In genomic region chr15:72134226-72134625, GRCm38 (mm10) we compare ENCODE assay signal across 21 mouse cellular contexts.
DNase-seq lines count a peak whose midpoint lies in the region; TF ChIP-seq lines count a peak whose summit lies in the region.
"Had no signal": no experiment of that assay in that cellular context is flagged by ENCODE, and none has a peak within 500 bp of the region (broad histone marks: within the 10 kb centered on the region; RNA-seq: fewer than 3 reads in every experiment).

No protein-coding gene starts in this region.

- no peaks in the 10 kb centered on the region for H3K27me3 ChIP-seq in myocyte (ENCODE audit: control insufficient read depth, insufficient read depth, insufficient read length)
- H3K27me3 ChIP-seq: embryonic facial prominence, embryonic 12.5 days; forebrain, embryonic 13.5 days; forebrain, embryonic 15.5 days had no signal

- no peaks in the 10 kb centered on the region for H3K79me2 ChIP-seq in myocyte (ENCODE audit: control insufficient read depth, insufficient read depth)

- peak; percentile 50 for DNase-seq in retina, adult 2 months (ENCODE audit: low read depth, low spot score)
- no peak for DNase-seq in retina, embryonic 14.5 days (ENCODE audit: low spot score)
- DNase-seq in MN1 (ENCODE audit: low spot score), result peak; percentile 58
- DNase-seq in retina, postnatal 7 days (ENCODE audit: low read depth, low spot score), result peak; percentile 11
- no peak for DNase-seq in kidney, adult 9 months
- DNase-seq in cerebellum, postnatal 14 days, result no peak
- DNase-seq in spleen, adult 18-20 months, result no peak
- DNase-seq: adrenal gland, adult 2 months; adrenal gland, postnatal 10 days; adrenal gland, postnatal 25 days; cerebellum, adult 11 months; cerebellum, adult 18-20 months; cerebellum, adult 8-10 months; cerebellum, adult 9-11 months; cerebellum, postnatal 25 days; forebrain, postnatal 0 days had no signal

- H3ac ChIP-seq in myocyte (ENCODE audit: control insufficient read depth, insufficient read length), result no peak overlapping the region

- H3K4me3 ChIP-seq in myocyte, result no peak overlapping the region
- H3K4me3 ChIP-seq: embryonic facial prominence, embryonic 10.5 days; embryonic facial prominence, embryonic 12.5 days; forebrain, embryonic 13.5 days; forebrain, embryonic 15.5 days had no signal

- no peak for TF ChIP-seq POLR2A in myocyte (IDR thresholded peaks at IDR 0.05; ENCODE audit: insufficient read length, low read depth)

- no peaks in the 10 kb centered on the region for H3K36me3 ChIP-seq in myocyte (ENCODE audit: control insufficient read depth, insufficient read depth)
- H3K36me3 ChIP-seq: embryonic facial prominence, embryonic 10.5 days; embryonic facial prominence, embryonic 12.5 days; forebrain, embryonic 15.5 days had no signal

- H3K4me2 ChIP-seq in myocyte (ENCODE audit: low read depth), result peak overlapping the region; percentile 44
- H3K4me2 ChIP-seq: embryonic facial prominence, embryonic 12.5 days; forebrain, embryonic 13.5 days; forebrain, embryonic 15.5 days had no signal

TF ChIP-seq in myocyte, 11 proteins besides CTCF, POLR2A, EP300 and RAD21:
- no peak for TF ChIP-seq SRF (IDR thresholded peaks at IDR 0.05; ENCODE audit: control insufficient read depth, insufficient read length, low read depth)
- no peak for TF ChIP-seq MYOD1 (IDR thresholded peaks at IDR 0.05; ENCODE audit: control insufficient read depth in 1 of 3, insufficient read length in 2 of 3, low read depth in 2 of 3)
- TF ChIP-seq E2F4 (IDR thresholded peaks at IDR 0.05; ENCODE audit: insufficient read depth), result no peak
- no peak for TF ChIP-seq CEBPB (IDR thresholded peaks at IDR 0.05; ENCODE audit: insufficient read depth, poor library complexity, severe bottlenecking)
- no peak for TF ChIP-seq USF1 (IDR thresholded peaks at IDR 0.05; ENCODE audit: low read depth)
- TF ChIP-seq REST (IDR thresholded peaks at IDR 0.05; ENCODE audit: insufficient read depth, insufficient read length), result no peak
- TF ChIP-seq TCF3 (IDR thresholded peaks at IDR 0.05; ENCODE audit: insufficient read length, low read depth), result no peak
- TF ChIP-seq TCF12 (IDR thresholded peaks at IDR 0.05; ENCODE audit: insufficient read depth, poor library complexity, severe bottlenecking), result no peak
- TF ChIP-seq POLR2AphosphoS2 (IDR thresholded peaks at IDR 0.05; ENCODE audit: insufficient read length, low read depth), result no peak
- TF ChIP-seq MYOG (IDR thresholded peaks at IDR 0.05; ENCODE audit: control insufficient read depth in 1 of 3, insufficient read depth in 1 of 3, insufficient read length in 2 of 3, low read depth in 2 of 3), result no peak
- no peak for TF ChIP-seq MAX (IDR thresholded peaks at IDR 0.05; ENCODE audit: low read depth)

Comparison
In these comparisons a context has a peak if more than half of its experiments do, and no peak if none do; other contexts are left out.
1. DNase-seq: peak in retina, adult 2 months (single experiment), MN1 (single experiment) and retina, postnatal 7 days (single experiment); none in retina, embryonic 14.5 days (single experiment), kidney, adult 9 months (single experiment), cerebellum, postnatal 14 days (0 of 2) and spleen, adult 18-20 months (0 of 2).